Mouse (Mus musculus) adrenal gland, postnatal 10 days (tissue): ENCODE measurements at regions not wholly inside any gene's neighbourhood (a gene's known extent, or its start where the extent isn't known, plus 50 kb on each side); places are given as distances from the start of the nearest gene placed in this dataset.

ENCODE experiments used
- DNase-seq: peaks from one replicate; pipeline ENCODE4 v3.0.0; 2021; ENCODE audit warnings: mixed read lengths

GRCm38 (mm10) chr12:107027842-107028549 is 460.4 kb upstream of the 3110018I06Rik start:
- DNase-seq = no peak

GRCm38 (mm10) chr12:107028985-107029384 is 459.4 kb upstream of the 3110018I06Rik start:
- DNase-seq = no peak

DNA sequence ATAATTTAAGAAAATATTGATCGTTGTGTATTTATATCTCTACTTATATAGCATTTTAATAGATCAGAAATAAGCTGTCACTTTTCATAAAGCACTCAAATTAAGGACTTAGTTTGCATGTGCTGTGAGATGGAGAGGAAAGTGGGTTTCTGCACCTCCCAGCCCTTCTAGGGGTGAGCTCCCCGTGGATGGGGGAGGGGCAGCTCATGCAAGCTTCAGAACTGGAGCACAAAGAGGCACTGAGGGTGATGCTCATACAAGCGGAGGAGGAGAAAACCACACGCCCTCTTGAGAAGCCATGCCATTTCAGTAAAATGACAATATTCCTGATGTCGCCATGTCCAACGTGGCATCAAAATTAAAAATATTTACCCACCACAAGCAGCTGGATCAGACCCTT is 452.1 kb upstream of the 3110018I06Rik start:
- no peak for DNase-seq

DNA sequence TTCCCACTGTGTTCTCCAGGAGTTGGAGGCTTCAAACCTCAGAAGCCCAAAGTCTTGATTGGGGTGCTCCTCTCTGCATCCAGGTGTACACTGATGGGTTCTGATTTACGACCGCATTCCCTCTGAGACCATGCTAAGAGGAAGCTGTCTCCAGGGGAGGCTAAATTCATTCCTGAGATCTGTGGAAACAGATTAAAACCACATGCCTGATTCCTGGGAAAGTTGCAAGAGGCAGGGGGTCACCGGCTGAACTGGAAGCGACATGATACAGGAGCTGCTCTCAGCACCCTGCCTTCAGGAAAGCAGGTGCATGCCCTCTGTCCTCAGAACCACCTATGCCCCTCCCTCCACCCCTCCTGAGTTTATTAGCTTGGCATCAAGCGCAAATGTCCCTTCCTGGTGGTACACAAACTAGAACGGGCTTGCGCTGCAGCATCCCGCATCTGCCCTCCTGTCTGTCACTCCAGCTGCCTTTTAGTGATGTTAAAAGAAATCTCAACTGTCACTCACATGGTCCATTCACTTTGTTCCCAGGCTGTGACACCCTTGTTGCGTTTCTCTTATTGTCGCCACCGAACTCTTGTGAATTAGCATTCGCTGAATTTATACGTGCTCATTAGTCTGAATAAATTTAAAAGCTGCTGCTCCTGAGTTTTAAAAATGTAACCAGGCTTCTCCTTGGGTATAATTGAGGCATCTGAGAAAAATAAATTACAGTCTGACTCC is 446.3 kb upstream of the 3110018I06Rik start:
- DNase-seq = no peak

DNA sequence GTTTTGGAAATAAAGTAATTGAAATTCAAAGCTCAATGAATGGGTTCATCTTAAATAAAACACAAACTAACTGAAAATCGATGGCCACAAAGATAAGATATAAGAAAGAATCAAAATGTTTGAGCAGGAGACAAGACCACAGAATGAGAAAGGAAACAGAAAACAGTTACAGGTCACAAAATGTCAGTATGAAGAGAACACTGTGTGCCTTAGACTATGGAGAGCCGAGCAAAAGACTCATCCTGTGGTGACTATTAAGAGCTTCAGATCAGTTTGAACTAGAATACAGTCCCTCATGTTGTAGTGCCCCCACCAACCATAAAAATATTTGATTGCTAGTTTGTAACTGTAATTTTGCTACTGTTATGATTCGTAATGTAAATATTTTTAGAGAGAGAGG is 441.9 kb upstream of the 3110018I06Rik start:
- no peak for DNase-seq

DNA sequence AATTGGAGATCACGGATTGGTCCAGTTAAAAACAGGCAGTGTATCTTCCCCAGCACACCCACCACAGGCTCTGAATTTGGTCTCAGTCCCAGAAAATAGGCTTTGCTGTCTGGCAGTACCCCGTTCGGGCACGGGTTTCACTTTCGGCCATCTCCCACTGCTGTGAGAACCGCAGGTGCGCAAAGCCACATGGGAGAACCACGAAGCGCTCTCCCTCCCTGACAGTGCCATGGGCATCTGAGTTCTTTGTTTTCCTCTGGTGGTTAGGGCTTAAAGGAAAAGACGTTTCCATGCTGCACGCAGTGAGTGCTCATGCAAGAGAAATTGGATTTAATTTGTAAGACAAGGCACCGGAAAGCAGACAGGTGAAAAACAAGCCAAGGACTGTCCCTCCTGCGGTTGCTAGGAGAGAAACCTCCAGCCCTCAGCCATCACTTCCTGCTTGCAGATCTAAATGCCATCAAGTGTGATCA is 441.3 kb upstream of the 3110018I06Rik start:
- DNase-seq = no peak

GRCm38 (mm10) chr12:107050891-107051635 is 437.4 kb upstream of the 3110018I06Rik start:
- no peak for DNase-seq

- no peak for DNase-seq
These were observed 436.3 kb upstream of the 3110018I06Rik start for GRCm38 (mm10) chr12:107052136-107052535.

DNA sequence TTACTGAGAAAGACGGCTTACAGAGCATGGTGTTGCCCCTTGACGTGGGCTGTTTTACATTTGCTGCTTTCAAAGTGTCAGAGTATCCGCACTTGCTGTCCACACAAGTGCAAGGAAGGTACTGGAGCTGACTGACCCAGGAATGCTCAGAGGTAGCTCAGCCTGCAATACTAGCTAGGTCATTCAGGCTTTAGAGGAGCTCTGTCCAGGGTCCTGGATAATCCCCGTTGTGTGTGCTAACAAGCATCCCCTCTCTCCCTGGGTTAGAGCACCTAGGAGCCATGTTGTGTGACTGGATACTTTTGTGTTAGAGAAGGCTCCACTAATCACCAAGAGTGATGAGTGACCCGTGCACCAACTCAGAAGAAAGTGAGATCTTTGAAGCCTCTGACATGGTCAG is 431.9 kb upstream of the 3110018I06Rik start:
- peak; percentile 42 for DNase-seq

GRCm38 (mm10) chr12:107060514-107060913 is 427.9 kb upstream of the 3110018I06Rik start:
- no peak for DNase-seq

DNA sequence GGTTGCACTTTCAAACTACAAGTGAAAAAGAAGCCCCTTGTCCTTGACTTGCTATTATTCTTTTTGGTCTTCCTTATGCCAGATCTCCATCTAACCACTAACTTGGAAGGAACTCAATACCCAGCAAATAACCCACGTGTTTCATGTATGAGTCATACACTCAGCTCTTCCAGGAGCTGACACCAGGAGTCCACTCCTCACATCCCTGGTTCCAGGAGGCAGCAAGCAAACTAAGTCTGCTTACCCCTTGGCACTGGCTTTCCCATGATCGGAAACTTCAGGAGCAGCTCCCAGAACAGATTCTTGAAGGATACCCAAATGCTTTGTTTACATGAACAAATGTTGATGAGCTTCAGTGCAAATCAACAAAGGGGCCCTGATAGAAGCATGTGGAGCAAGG is 421.1 kb upstream of the 3110018I06Rik start:
- DNase-seq = no peak

- DNase-seq = no peak
These were observed 405.9 kb upstream of the 3110018I06Rik start for GRCm38 (mm10) chr12:107082541-107082940.

DNA sequence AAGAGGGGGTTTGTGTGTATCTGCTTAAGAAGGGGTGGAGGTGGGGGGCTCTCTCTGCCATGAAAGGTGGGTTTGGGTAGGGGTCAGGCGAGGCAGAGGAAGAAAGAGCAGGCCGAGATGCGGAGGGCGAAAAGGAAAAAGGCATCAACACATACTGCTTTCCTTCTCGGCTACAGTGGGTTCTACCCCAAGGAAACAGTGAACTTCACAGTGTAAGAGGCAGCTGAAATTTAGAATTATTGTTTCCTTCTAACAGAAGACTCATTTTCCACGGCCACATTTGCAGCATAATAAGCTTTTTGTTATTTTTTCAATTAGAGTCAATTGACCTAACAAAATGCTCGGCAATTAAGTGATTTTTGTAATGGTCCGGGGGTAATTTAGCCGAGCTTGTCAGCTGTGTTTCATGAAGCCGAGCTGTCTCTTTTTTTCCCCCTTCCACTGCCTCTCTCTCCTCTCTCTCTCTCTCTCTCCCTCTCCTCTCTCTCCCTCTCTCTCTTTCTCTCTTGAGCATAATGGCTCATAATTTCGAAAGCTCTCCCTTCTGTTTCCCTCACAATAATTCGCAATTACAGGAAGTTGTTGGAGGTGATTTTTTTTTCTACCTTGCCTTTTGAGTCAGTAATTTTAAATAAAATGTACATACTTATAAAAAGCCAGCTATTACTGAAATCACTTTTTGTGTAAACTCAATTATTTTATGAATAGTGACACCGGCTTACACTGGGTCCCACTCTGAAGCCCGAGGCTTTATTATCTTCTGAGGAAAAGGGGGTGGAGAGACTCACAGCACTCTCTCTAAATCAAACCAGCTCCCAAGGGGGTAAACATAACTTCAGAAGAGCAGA is 403.1 kb upstream of the 3110018I06Rik start:
- DNase-seq = no peak

GRCm38 (mm10) chr12:107085906-107086655 is 402.4 kb upstream of the 3110018I06Rik start:
- peak; percentile 58 for DNase-seq

- no peak for DNase-seq
These were observed 396.3 kb upstream of the 3110018I06Rik start for GRCm38 (mm10) chr12:107092151-107092550.

DNA sequence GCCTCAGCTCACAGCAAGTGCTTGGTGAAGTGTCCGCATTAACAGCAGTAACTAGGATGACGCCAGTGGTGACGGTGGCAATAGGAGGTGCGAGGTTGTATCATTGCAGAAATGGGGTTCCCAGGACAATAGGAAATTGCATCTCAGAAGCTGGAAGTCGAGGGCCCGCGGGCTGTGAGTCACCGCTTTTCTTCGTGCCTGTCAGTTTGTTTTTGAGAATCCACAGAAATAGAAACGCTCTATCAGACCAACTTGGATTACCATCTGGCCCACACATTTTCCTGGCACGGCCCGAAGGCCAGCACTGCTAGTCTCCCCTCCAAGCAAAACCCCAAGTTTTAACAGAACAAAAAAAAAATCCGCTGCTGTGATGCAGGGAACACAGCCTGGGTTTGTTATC is 395.1 kb upstream of the 3110018I06Rik start:
- no peak for DNase-seq

GRCm38 (mm10) chr12:107095409-107095808 is 393.0 kb upstream of the 3110018I06Rik start:
- DNase-seq = no peak

- no peak for DNase-seq
These were observed 383.9 kb upstream of the 3110018I06Rik start for GRCm38 (mm10) chr12:107104570-107104969.

- DNase-seq = no peak
These were observed 383.4 kb upstream of the 3110018I06Rik start for GRCm38 (mm10) chr12:107105017-107105416.

DNA sequence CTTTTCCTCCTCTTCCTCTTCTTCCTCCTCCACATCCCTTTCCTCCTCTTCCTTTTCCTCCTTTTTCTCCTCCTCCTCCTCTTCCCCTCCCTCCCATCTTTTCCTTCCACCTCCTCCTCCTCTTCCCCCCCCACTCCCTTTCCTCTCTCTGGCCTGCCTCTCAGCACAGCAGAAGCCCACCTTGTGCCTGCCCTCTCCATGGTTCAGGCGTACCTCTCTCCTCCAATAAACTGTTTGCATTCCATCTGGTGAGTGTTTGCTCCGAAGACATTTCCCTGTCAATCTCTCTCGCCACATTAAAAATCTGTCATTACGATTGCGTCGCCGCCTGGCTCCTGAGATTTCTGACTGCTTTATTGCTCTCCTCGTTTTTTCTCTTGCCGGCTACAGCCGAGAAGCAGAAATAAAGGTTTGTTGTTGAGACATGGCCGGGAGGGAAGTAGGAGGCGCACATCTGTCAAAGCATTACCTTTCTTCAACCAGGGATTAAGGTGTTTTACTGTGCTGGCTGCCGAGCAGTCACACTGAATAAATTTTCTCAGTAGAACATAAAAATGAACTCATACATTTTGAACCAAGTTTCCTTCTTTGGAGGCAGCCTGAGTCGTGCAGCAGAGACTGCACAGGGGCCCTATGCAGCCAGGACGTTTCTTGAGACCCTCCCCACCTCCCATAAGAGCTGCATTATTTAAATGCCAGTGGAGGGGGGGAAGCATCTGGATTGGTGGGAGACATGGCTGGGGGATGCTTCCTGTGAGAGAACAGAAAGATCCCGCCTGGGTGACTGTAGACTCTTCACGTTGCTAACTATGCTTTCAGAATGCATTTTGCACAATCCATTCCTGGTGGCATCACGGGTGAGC is 376.3 kb upstream of the 3110018I06Rik start:
- no peak for DNase-seq
